Mouse (Mus musculus): ENCODE results near the gene Gjb1. TPM values are rescaled to one million over a fixed set of nuclear protein-coding genes. Genes with fewer than 3 reads are reported as not detected.

Gene Gjb1
- polyA plus RNA-seq, 1 experiment, result not detected

- H3K36me3 ChIP-seq (ENCODE audit: control insufficient read depth, insufficient read depth, low read length), result no peaks in the 10 kb centered on the region
- no peaks in the 10 kb centered on the region; the same call in 1 of the 2 replicates for H3K4me1 ChIP-seq (ENCODE audit: control insufficient read depth, insufficient read depth, low read length)
- H3K27me3 ChIP-seq (ENCODE audit: control insufficient read depth, insufficient read depth, low read length), result no peaks in the 10 kb centered on the region
- TF ChIP-seq CTCF (IDR thresholded peaks at IDR 0.05; ENCODE audit: control insufficient read depth, insufficient read depth, insufficient replicate concordance, low read depth, low read length) (no peak), POLR2A (IDR thresholded peaks at IDR 0.05; ENCODE audit: control insufficient read depth, low read depth, low read length) (no peak)
- H3K27ac ChIP-seq (ENCODE audit: control insufficient read depth, insufficient read depth, low read depth, low read length), result no peak overlapping the region
- H3K4me3 ChIP-seq (ENCODE audit: control insufficient read depth, low read depth, low read length), result no peak overlapping the region
Observed at GRCm38 (mm10) chrX:101379744-101380143, 3.6 kb downstream of the Gjb1 start.

- no peaks in the 10 kb centered on the region for H3K27me3 ChIP-seq (ENCODE audit: control insufficient read depth, insufficient read depth, low read length)
Observed at GRCm38 (mm10) chrX:101383455-101383854, 7.3 kb downstream of the Gjb1 start.

GRCm38 (mm10) chrX:101384439-101385137 lies 8.4 kb downstream of the Gjb1 start:
- no peaks in the 10 kb centered on the region for H3K27me3 ChIP-seq (ENCODE audit: control insufficient read depth, insufficient read depth, low read length)

More at GRCm38 (mm10) chrX:101383455-101383854, 7.3 kb downstream of the Gjb1 start:
- Histone ChIP-seq H3K4me1 (ENCODE audit: control insufficient read depth, insufficient read depth, low read length) (no peaks in the 10 kb centered on the region; the same call in 1 of the 2 replicates), H3K4me3 (ENCODE audit: control insufficient read depth, low read depth, low read length) (no peak overlapping the region), H3K36me3 (ENCODE audit: control insufficient read depth, insufficient read depth, low read length) (no peaks in the 10 kb centered on the region), H3K27ac (ENCODE audit: control insufficient read depth, insufficient read depth, low read depth, low read length) (no peak overlapping the region)
- no peak for TF ChIP-seq CTCF (IDR thresholded peaks at IDR 0.05; ENCODE audit: control insufficient read depth, insufficient read depth, insufficient replicate concordance, low read depth, low read length)
- TF ChIP-seq POLR2A (IDR thresholded peaks at IDR 0.05; ENCODE audit: control insufficient read depth, low read depth, low read length), result no peak

GRCm38 (mm10) chrX:101386222-101386621 lies 10.0 kb downstream of the Gjb1 start:
- Histone ChIP-seq H3K4me1 (ENCODE audit: control insufficient read depth, insufficient read depth, low read length) (no peaks in the 10 kb centered on the region; the same call in 1 of the 2 replicates), H3K4me3 (ENCODE audit: control insufficient read depth, low read depth, low read length) (no peak overlapping the region), H3K27me3 (ENCODE audit: control insufficient read depth, insufficient read depth, low read length) (no peaks in the 10 kb centered on the region), H3K27ac (ENCODE audit: control insufficient read depth, insufficient read depth, low read depth, low read length) (no peak overlapping the region), H3K36me3 (ENCODE audit: control insufficient read depth, insufficient read depth, low read length) (no peaks in the 10 kb centered on the region)
- TF ChIP-seq CTCF (IDR thresholded peaks at IDR 0.05; ENCODE audit: control insufficient read depth, insufficient read depth, insufficient replicate concordance, low read depth, low read length), result no peak
- no peak for TF ChIP-seq POLR2A (IDR thresholded peaks at IDR 0.05; ENCODE audit: control insufficient read depth, low read depth, low read length)

More at GRCm38 (mm10) chrX:101384439-101385137, 8.4 kb downstream of the Gjb1 start:
- H3K4me3 ChIP-seq (ENCODE audit: control insufficient read depth, low read depth, low read length), result no peak overlapping the region
- no peaks in the 10 kb centered on the region; the same call in 1 of the 2 replicates for H3K4me1 ChIP-seq (ENCODE audit: control insufficient read depth, insufficient read depth, low read length)
- H3K36me3 ChIP-seq (ENCODE audit: control insufficient read depth, insufficient read depth, low read length), result no peaks in the 10 kb centered on the region
- TF ChIP-seq CTCF (IDR thresholded peaks at IDR 0.05; ENCODE audit: control insufficient read depth, insufficient read depth, insufficient replicate concordance, low read depth, low read length), result no peak
- TF ChIP-seq POLR2A (IDR thresholded peaks at IDR 0.05; ENCODE audit: control insufficient read depth, low read depth, low read length), result no peak
- H3K27ac ChIP-seq (ENCODE audit: control insufficient read depth, insufficient read depth, low read depth, low read length), result no peak overlapping the region

GRCm38 (mm10) chrX:101388866-101389537 lies 12.8 kb downstream of the Gjb1 start:
- H3K27ac ChIP-seq (ENCODE audit: control insufficient read depth, insufficient read depth, low read depth, low read length), result no peak overlapping the region
- no peaks in the 10 kb centered on the region for H3K27me3 ChIP-seq (ENCODE audit: control insufficient read depth, insufficient read depth, low read length)
- H3K4me1 ChIP-seq (ENCODE audit: control insufficient read depth, insufficient read depth, low read length), result no peaks in the 10 kb centered on the region; the same call in 1 of the 2 replicates
- H3K4me3 ChIP-seq (ENCODE audit: control insufficient read depth, low read depth, low read length), result no peak overlapping the region
- no peaks in the 10 kb centered on the region for H3K36me3 ChIP-seq (ENCODE audit: control insufficient read depth, insufficient read depth, low read length)
- TF ChIP-seq POLR2A (IDR thresholded peaks at IDR 0.05; ENCODE audit: control insufficient read depth, low read depth, low read length) (no peak), CTCF (IDR thresholded peaks at IDR 0.05; ENCODE audit: control insufficient read depth, insufficient read depth, insufficient replicate concordance, low read depth, low read length) (no peak)

GRCm38 (mm10) chrX:101394341-101394740 lies 18.2 kb downstream of the Gjb1 start:
- H3K27ac ChIP-seq (ENCODE audit: control insufficient read depth, insufficient read depth, low read depth, low read length), result no peak overlapping the region
- no peak for TF ChIP-seq POLR2A (IDR thresholded peaks at IDR 0.05; ENCODE audit: control insufficient read depth, low read depth, low read length)
- TF ChIP-seq CTCF (IDR thresholded peaks at IDR 0.05; ENCODE audit: control insufficient read depth, insufficient read depth, insufficient replicate concordance, low read depth, low read length), result no peak
- H3K27me3 ChIP-seq (ENCODE audit: control insufficient read depth, insufficient read depth, low read length), result no peaks in the 10 kb centered on the region
- H3K4me3 ChIP-seq (ENCODE audit: control insufficient read depth, low read depth, low read length), result no peak overlapping the region
- H3K4me1 ChIP-seq (ENCODE audit: control insufficient read depth, insufficient read depth, low read length), result no peaks in the 10 kb centered on the region
- no peaks in the 10 kb centered on the region for H3K36me3 ChIP-seq (ENCODE audit: control insufficient read depth, insufficient read depth, low read length)

- Histone ChIP-seq H3K36me3 (ENCODE audit: control insufficient read depth, insufficient read depth, low read length) (no peaks in the 10 kb centered on the region), H3K27ac (ENCODE audit: control insufficient read depth, insufficient read depth, low read depth, low read length) (no peak overlapping the region), H3K4me3 (ENCODE audit: control insufficient read depth, low read depth, low read length) (no peak overlapping the region), H3K27me3 (ENCODE audit: control insufficient read depth, insufficient read depth, low read length) (no peaks in the 10 kb centered on the region), H3K4me1 (ENCODE audit: control insufficient read depth, insufficient read depth, low read length) (no peaks in the 10 kb centered on the region)
- TF ChIP-seq POLR2A (IDR thresholded peaks at IDR 0.05; ENCODE audit: control insufficient read depth, low read depth, low read length) (no peak), CTCF (IDR thresholded peaks at IDR 0.05; ENCODE audit: control insufficient read depth, insufficient read depth, insufficient replicate concordance, low read depth, low read length) (no peak)
Observed at GRCm38 (mm10) chrX:101396459-101396858, 20.3 kb downstream of the Gjb1 start.

Measured in testis, adult 2 months (tissue).